Mouse (Mus musculus): Measurements from ENCODE around the gene Slmap. TPM values are rescaled to one million over a fixed set of nuclear protein-coding genes. Genes with fewer than 3 reads are reported as not detected.

Slmap gene
- polyA plus RNA-seq, 1 experiment from 2014 or later: 24.7 TPM

DNA sequence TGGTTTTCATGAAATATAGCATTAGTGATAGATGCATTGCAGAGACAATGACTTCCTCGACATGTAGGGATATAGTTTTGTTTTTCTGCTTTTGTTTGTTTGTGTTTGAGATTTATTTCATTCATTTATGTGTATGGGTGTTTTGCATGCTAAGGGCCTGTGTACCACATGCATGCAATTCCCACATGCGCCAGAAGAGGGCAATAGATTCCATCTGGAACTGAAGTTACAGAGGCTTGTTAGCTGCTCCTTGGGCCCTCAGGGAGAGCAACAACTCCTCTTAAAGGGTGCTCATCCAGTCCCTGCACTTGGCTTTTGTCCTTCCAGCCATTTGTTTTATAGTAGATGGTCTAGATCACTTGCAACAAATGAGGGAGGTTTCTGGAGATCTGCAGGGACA lies 158.1 kb downstream of the Slmap start:
- ATAC-seq (ENCODE audit: insufficient read depth, low FRiP score, low TSS enrichment) (no peak), DNase-seq (ENCODE audit: low spot score) (peak; percentile 58)
- Histone ChIP-seq H3K9ac (ENCODE audit: low read length) (no peak overlapping the region), H3K4me2 (ENCODE audit: low read depth) (no peak overlapping the region), H3K27me3 (ENCODE audit: control insufficient read depth, insufficient read depth, low read length) (no peaks in the 10 kb centered on the region), H3K27ac (ENCODE audit: low read depth, low read length) (no peak overlapping the region), H3K4me1 (ENCODE audit: control insufficient read depth, insufficient read depth, low read length) (no peaks in the 10 kb centered on the region), H3K36me3 (ENCODE audit: control insufficient read depth, insufficient read depth, low read length) (no peaks in the 10 kb centered on the region), H3K4me3 (ENCODE audit: low read depth, low read length) (no peak overlapping the region), H3K9me3 (ENCODE audit: control insufficient read depth, low read length) (no peaks in the 10 kb centered on the region)
- WGBS: 5% methylated on average over 2 of the region's 2 CpGs

Other genes with a start within 250 kb of the Slmap start
- 29.9 and 38.0 TPM in 2 replicates for gene Dennd6a, start 38.9 kb upstream of the Slmap start, polyA plus RNA-seq (2014; fragmentation: Nextera tagmentation; extraction: Ambion mirVana)
- 629 and 640 TPM in 2 replicates for gene Arf4, start 103.1 kb upstream of the Slmap start, polyA plus RNA-seq (2014; fragmentation: Nextera tagmentation; extraction: Ambion mirVana)
- 13.3 and 14.9 TPM in 2 replicates for gene Pde12, start 135.0 kb upstream of the Slmap start, polyA plus RNA-seq (2014; fragmentation: Nextera tagmentation; extraction: Ambion mirVana)
- 0.01 TPM in 2 replicates for gene Dnah12, start 158.3 kb upstream of the Slmap start, polyA plus RNA-seq (2014; fragmentation: Nextera tagmentation; extraction: Ambion mirVana)